Mouse (Mus musculus) testis, adult 2 months (tissue): ENCODE data around the gene Bcl2.

Experiments
- CTCF ChIP-seq: fragments of 200-500 bp; IDR thresholded peaks from 2 replicates; pipeline ENCODE4 v1.5.1; 2012; ENCODE audit warnings: low read depth, mild to moderate bottlenecking, inconsistent platforms, low read length, moderate library complexity; ENCODE audit not compliant: control insufficient read depth, insufficient read depth, insufficient replicate concordance
- POLR2A ChIP-seq: fragments of 200-500 bp; IDR thresholded peaks from 2 replicates; pipeline ENCODE4 v1.6.1; 2012; ENCODE audit warnings: low read depth, mild to moderate bottlenecking, inconsistent platforms, low read length, moderate library complexity; ENCODE audit not compliant: control insufficient read depth

GRCm38 (mm10) chr1:106542731-106543130, 171.3 kb downstream of the Bcl2 start:
- TF ChIP-seq CTCF: no peak
- no peak for TF ChIP-seq POLR2A
